Mouse (Mus musculus): ENCODE results near the gene Qrich1.
A peak's percentile ranks its signal among the peaks of the same experiment; 100 is the strongest.

The Qrich1 gene

DNA sequence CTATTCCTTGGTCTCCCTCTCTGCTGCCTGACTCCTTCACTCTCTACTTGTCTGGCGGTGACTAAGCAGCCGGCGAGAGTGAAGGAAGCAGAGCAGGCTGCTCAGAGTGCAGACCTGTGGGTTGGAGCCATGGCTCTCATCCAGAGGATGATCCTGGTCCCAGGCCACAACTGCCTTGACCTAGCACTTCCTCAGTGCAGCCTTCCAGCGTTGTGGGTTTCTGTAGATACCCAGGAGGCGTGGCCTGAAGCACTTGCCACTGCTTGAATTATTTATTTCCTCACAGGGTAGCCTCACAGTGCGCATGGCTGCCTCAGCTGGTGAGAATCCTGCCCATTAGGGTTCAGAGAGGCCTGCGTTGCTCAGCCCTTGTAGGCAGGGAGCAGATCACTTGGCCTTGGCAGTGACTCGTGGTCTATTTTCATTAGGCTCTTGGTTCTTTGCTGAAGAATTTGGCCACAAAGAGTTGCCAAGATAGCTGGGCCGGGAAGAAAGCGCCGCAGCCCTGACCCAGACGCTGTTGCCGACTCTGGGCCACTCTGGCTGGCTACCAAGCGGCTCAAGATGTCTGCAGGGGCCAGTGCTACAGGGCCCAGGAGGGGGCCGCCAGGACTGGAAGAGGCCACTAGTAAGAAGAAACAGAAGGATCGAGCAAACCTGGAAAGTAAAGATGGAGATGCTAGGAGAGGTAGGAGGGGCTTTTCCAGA is 24.4 kb upstream of the Qrich1 start:
- DNase-seq (ENCODE audit: low read depth, low spot score) = no peak

DNA sequence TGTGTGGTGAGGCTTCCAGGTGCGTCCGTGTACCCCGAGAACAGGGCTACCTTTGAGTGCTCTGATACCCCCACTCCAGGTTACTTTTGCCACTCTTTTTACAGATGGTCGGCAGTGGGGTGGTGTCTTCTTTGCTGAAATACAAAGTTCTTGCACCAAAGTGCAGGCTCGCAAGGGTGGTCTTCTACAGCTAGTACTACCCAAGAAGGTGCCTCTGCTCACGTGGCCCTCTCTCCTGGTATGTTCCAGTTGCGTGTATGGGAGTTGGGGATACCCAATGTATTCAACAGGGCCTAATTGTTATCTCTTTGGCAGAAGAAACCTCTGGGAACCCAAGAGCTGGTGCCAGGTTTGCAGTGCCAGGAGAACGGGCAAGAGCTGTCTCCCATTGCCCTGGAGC is 23.4 kb upstream of the Qrich1 start:
- DNase-seq (ENCODE audit: low read depth, low spot score) = no peak

DNA sequence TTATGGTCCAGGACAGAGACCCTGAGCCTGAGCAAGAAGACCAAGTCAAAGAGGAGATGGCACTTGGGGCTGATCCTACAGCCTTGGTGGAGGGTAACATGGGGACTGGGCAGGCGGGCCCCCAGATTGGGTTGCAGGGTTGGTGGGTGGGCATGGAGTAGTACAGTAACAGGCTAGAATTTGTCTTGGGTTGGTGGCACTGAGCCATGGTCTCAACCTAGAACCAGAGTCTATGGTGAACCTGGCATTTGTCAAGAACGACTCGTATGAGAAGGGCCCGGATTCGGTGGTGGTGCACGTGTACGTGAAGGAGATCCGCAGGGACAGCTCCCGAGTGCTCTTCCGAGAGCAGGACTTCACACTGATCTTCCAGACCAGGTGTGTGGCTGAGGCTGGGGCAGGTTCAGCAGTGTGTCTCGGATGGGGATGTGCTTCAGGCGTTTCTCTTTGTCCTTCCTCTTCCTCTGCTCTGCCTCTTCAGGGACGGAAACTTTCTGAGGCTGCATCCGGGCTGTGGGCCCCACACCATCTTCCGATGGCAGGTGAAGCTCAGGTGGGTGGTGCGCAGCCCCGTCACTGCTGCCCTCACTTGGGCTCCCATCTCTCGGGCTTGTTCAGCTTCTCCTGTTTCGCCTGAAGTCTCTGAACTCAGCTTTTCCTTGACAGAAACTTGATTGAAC is 22.3 kb upstream of the Qrich1 start:
- no peak for DNase-seq (ENCODE audit: low read depth, low spot score)

DNA sequence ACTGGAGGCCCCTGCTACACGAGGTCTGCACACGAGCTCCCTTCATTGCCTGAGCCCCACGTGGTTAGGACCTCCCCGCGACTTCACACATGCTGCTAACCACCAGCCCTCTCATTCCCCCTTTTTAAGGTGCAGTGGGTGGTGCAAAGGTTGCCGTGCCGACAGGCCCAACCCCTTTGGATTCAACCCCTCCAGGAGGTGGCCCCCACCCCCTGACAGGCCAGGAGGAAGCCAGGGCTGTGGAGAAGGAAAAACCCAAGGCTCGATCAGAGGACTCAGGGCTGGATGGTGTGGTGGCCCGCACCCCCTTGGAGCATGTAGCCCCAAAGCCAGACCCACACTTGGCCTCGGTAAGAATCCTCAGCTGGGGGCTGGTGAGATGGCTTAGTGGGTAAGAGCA is 21.7 kb upstream of the Qrich1 start:
- DNase-seq (ENCODE audit: low read depth, low spot score) = no peak

DNA sequence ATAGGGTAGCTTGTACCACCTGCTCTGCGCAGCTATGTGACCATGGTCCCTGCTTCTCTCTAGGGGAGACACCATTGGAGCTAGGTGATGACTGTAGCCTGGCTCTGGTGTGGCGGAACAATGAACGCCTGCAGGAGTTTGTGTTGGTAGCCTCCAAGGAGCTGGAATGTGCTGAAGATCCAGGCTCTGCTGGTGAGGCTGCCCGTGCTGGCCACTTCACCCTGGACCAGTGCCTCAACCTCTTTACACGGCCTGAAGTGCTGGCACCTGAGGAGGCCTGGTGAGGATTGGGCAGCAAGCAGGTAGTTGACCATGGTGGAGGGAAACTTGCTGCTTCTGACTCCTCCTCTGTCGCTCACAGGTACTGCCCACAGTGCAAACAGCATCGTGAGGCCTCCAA is 17.4 kb upstream of the Qrich1 start:
- no peak for DNase-seq (ENCODE audit: low read depth, low spot score)

DNA sequence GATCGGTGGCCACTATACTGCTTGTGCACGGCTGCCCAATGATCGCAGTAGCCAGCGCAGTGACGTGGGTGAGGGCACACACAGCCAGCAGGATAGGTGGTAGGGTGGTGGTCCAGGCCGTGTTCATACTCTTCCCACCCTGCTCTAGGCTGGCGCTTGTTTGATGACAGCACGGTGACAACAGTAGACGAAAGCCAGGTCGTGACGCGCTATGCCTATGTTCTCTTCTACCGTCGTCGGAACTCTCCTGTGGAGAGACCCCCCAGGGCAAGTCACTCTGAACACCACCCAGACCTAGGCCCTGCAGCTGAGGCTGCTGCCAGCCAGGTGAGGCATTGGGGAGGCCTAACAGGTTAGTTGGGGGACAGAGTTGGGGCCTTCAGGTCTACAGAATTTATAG is 16.7 kb upstream of the Qrich1 start:
- DNase-seq (ENCODE audit: low read depth, low spot score) = no peak

DNA sequence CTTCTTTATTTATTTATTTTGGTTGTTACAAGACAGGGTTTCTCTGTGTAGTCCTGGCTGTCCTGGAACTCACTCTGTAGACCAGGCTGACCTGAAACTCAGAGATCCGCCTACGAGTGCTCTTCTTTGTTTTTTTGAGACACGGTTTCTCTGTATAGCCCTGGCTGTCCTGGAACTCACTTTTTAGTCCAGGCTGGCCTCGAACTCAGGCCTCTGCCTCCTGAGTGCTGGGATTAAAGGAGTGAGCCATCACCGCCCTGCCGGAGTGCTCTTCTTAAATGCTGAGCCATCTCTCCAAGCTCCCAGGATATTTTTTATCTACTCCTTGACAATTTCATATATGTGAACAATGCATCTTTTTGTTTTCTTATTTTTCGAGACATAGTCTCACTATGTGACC is 9.7 kb upstream of the Qrich1 start:
- DNase-seq (ENCODE audit: low read depth, low spot score) = no peak

DNA sequence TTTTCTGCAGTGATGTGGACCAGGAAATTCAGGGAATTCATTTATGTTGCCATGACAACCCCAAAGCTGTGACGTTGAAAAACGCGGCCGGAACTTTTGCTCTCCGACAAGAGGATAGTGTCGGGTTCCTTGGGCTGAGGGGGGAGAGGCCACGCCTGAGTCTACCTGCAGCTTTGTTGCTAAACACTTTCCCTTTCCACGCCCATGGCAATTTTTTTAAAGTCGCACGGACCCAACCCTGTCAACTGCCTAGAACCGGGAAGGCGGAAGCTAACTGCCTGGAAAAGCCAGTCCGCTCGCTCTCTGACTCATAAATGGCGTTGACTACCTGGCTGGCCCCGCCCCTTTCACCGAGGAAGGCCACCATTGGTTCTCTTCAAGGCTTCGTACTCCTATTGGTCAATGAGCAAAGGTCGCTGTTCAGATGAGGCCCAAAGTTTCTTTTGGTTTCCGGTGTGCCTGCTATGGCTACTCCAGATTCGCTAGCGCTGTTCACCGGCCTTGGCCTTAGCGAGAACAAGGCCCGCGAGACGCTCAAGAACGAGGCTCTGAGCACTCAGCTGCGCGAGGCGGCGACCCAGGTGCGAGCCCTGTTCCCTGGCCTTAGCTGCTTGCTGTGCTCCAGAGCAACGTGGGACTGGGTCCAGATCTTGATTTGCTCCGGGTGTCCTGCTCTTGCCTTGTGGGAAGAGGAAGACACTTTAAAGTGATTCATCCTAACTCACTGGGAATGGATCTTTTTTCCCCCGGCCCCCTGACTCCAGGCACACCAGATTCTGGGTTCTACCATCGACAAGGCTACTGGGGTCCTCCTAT is 8.8 kb upstream of the Qrich1 start, which contains the start of gene Qars:
Gene Qars, plus strand, starts transcription at position 88 of the 816 bp plus-strand sequence.
- peak; percentile 94 for DNase-seq (ENCODE audit: low read depth, low spot score)

DNA sequence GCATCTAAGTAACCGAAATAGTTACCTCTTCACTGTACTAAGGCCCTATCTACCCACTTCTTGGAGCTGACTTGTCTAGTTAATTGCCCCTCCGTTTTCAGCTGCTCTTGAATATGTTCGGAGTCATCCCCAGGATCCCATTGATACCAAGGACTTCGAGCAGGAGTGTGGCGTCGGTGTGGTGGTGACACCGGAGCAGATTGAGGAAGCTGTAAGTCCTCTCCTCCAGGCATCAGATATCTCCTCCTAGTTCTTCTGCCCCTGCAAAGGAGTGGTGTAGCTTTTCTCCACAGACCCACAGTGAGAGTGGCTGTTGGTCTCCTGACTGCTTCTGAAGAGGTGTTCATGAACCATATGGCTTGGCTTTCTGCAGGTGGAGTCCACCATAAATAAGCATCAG is 7.8 kb upstream of the Qrich1 start:
- no peak for DNase-seq (ENCODE audit: low read depth, low spot score)

DNA sequence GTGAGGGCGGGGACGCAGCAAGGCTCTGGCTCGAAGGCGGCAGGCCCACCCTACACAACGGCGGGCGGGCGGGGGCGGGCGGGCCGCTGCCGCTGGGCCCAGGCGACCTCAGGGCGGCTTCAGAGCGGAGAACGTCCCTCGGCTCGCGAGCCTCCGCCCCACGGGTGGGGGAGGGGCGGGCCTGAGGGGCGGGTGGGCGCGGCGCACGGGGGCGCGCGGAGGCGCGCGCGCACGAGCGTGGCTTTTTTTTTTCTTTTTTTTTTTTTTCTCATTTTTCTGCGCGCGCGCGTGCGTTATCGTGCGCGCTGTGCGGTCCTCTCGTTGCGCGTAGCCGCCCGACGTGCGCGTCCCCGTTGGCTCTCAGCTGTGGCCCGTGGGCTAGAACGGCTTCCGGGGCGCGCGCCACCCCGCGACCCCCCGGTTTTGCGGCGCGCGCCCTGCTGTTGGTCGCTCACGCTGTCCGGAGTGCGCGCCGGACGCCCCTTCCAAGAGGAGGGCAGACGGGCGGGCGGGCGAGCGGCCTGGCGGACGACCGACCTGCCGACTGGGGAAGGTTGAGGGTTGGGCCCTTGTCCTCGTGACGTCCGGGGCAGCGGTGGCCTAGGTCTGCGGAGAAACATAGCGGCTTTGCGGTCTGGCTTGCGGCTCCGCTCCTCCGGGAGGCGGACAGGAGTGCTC is 786 bp downstream of the Qrich1 start:
- peak; percentile 72 for DNase-seq (ENCODE audit: low read depth, low spot score)

DNA sequence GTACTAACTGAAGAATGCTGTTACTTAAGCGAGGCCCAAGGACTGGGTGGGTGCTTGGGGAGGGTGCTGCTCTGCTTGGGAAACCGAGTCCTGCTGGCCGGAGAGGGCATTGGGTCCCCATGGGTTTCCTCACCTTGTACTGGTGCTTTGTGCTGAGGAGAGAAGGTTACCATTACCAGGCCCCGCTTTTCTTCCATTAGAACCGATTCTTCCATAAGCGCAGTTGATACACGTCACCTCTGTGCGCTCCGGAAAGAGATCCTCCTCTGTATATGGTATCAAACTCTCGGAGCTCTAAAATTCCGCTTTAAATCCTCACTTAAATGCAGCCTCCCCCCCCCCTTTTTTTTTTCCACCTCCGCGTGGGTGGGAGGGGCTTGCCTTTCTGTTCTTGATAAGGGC is 1.3 kb downstream of the Qrich1 start:
- DNase-seq (ENCODE audit: low read depth, low spot score) = no peak

DNA sequence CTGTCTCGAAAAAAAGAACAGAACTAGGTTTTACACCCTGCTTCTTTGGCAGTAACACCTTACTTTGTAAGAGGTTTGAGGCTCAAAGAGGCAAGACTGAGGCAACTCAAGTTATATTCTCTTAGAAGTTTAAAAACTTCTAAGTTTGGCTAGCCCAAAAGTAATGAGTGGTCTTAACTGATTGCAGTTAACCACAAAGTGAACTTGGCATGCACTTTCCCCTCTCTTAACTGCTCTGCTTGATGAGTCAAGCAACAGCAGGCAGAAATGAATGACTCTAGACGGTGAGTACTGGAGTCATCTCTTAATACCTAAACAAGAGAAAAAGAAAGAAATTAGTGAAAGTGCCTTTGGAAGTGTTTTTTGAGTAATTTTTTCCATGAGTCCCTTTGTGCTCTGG is 5.0 kb downstream of the Qrich1 start:
- DNase-seq (ENCODE audit: low read depth, low spot score) = no peak

DNA sequence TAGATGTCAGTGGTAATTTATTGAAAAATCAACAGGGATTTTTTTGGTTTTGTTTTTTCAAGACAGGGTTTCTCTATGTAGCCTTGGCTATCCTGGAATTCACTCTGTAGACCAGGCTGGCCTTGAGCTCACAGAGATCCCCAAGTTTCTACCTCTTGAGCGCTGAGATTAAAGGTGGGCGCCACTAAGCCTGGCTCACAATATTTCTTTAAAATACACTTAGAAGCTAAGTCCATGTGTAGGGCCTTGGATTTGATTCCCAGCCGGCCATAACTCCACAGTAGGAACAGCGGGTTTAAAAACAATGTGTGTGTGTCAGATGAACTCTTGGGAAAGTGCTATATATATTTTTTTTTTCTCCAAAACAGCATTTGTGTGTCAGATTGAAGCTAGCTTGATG is 6.7 kb downstream of the Qrich1 start:
- DNase-seq (ENCODE audit: low read depth, low spot score) = no peak

DNA sequence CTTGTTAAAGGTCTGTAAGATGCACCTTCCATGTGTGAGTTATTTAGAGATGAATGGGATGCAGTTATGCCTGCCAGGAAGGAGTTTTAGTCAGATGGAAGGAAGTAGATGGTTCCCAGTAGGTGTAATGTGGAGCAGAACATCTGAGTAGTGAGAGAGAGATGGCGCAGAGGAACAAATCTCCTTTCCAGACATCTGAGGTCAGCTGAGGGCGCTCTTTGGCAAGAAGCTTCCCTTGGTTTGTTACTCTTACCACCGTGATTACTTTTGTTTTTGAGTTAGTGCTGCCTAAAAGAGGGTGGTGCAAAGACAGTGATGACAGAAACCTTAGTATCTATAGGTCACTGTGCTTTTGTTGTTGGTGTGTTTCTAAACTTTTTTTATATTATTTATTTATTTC is 8.8 kb downstream of the Qrich1 start:
- no peak for DNase-seq (ENCODE audit: low read depth, low spot score)

DNA sequence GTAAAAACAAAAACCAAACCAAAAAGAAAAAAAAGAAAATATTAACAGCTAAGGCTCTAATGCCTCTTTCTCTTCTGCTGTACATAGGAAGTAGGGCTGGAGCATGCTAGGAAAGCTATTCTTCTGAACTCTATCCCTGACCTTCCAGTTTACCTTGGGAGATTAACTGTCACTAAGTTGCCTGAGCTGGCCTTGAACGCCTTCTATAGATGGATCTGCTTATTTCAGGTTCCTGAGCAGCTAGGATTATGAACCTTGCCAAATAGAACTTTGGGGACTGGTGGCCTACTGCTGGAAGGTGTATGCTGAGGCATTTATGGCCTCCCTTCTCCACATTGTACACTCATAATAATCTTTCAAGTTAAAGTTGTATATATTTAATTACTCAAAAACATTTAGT is 14.3 kb downstream of the Qrich1 start:
- DNase-seq (ENCODE audit: low read depth, low spot score) = no peak

DNA sequence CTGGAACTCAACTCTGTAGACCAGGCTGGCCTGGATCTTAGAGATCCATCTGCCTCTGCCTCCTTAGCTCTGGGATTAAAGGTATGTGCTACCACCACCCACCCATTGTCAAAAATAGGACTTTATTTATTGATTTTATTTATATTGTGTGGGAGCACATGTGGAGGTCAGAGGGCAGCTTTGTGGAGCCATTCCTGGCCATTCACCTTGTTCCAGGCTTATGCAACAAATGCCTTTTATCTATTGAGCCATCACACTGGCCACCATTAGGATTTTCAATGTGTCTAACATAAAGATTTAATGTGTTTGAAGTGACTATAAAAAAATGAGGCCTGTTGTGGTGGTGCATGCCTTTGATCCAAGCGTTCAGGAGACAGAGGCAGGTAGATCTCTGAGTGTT is 14.9 kb downstream of the Qrich1 start:
- no peak for DNase-seq (ENCODE audit: low read depth, low spot score)

DNA sequence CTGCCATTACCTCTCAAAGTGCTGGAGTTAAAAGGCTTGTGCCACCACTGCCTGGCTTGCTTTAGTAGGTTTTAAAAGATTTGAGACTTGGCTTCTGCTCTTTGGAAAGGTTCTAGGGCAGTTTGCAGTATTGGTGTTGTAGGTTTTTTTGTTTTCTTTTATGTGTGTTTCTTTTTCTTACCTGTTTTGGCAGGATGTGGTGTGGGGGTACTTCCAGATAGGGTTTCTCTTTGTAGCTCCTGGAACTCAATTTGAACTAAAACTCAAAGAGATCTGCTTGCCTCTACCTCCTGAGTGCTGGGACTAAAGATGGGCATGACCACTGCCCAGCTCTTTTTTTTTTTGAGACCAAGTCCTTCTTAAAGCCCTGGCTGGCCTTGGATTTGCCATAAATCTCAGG is 24.2 kb downstream of the Qrich1 start:
- DNase-seq (ENCODE audit: low read depth, low spot score) = no peak

DNA sequence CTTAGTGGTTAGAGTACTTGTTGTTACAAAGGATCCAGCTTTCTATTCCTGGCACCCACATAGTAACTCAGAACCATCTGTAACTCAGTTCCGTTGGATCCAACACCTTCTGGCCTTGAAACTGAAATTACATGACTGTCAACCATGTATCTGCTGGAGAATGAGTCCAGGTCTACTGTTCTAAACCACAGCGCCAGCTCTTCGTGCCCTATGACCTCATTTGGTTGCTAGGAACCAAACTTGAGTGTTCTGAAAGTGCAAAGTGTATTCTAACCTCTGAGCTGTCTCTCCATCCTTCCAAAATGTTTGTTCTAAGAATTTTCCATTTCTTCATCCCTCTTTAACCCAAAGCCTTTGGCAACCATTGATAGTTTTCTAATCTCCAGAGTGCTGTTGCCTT is 29.4 kb downstream of the Qrich1 start:
- DNase-seq (ENCODE audit: low read depth, low spot score) = no peak

DNA sequence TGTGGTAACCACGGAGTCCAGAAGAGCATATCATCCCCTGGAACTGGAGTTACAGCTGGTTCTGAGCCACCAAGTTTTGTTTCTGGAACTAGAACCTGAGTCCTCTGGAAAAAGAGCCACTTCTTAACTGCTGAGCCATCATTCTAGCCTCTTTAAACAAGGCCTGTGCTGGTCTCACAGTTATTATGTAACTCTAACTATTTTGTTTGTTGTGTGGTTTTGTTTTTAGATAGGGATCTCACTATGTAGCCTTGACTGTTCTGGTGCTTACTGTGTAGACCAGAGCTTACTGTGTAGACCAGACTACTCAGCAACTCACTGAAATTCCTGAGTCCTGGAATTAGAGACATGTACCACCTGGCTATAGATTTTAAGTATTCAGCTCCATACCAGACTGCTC is 30.3 kb downstream of the Qrich1 start:
- no peak for DNase-seq (ENCODE audit: low read depth, low spot score)

DNA sequence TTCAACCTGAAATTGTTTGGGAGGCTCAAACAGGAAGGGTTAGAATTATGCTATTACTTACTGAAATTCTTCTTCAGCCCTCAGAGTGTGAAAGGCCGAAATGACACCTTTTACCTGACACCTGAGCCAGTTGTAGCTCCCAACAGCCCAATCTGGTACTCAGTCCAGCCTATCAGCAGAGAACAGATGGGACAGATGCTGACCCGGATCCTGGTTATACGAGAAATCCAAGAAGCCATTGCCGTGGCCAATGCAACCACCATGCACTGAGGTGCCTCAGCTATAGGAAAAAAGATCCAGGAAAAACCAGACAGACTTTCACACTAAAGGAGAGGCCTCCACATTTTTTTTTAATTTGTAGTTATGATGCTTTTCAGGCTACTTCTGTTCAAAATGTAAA is 42.6 kb downstream of the Qrich1 start:
- DNase-seq (ENCODE audit: low read depth, low spot score) = no peak

DNA sequence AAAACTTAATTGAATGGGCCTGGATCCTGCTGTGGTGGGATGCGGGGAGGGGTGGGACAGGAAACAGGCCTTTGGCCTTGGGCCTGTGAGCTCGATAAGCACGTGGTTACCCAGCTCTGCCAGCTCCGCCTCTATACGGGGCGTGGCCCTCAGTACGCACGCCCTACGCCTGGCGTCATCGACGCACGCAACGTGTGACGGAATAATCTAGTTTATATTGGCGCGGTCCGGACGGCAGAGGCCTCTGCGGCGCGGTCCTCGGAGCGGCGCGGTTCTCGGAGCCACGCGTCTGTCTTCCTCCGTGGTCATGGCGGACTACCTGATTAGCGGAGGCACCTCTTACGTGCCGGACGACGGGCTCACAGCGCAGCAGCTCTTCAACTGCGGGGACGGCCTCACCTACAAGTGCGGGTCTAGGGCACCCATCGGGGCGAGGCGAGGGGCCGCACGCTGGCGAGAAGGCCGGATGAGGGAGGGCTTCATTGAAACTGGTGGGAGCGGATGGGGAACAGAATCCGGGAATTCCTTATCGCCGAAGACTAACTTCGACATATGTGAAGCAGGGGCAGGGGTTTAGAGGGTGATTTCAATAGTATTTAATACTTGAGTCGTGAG is 43.7 kb downstream of the Qrich1 start, which contains the start of gene Impdh2:
Gene Impdh2, plus strand, starts transcription at position 60 of the 615 bp plus-strand sequence.
- peak; percentile 94 for DNase-seq (ENCODE audit: low read depth, low spot score)

DNA sequence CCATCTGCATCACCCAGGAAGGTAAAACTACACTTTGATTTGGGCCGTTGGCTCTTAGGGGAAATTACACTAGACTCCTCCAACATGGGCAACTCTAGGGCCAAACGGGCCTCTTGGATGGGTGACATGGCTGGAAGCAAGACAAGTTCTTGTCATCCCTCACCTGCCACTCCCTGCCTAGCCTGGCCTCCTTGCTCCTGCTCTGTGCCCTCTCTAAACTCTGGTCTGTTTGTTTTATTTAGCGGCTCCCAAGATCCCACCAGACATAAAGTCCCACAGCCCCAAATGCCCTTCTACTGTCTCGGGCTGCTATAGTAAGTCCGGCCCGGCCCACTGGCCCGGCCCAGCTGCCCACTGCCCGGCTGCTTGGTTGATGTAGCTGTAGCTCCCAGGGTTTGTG is 47.1 kb downstream of the Qrich1 start:
- no peak for DNase-seq (ENCODE audit: low read depth, low spot score)

Measured in c-Kit-negative CD71-positive TER-119-positive erythroid progenitor cells, embryonic 14.5 days (primary cell).